Mouse (Mus musculus): ENCODE data around the gene Dnah7b.
"Not testable (repeated sequence)": the region's sequence is repeated elsewhere in the genome, so short reads cannot be mapped to it uniquely, and the experiment has no call there.

GRCm38 (mm10) chr1:46416946-46417345 is 350.8 kb downstream of the Dnah7b start:
- TF ChIP-seq CTCF, EP300 (IDR thresholded peaks at IDR 0.05; ENCODE audit: low read depth): not testable (repeated sequence)
